Mouse (Mus musculus): ENCODE measurements around the gene Tmem131. TPM values are rescaled to one million over a fixed set of nuclear protein-coding genes. Genes with fewer than 3 reads are reported as not detected.

Gene Tmem131
- polyA plus RNA-seq, 1 experiment from 2014 or later: 21.7 TPM

DNA sequence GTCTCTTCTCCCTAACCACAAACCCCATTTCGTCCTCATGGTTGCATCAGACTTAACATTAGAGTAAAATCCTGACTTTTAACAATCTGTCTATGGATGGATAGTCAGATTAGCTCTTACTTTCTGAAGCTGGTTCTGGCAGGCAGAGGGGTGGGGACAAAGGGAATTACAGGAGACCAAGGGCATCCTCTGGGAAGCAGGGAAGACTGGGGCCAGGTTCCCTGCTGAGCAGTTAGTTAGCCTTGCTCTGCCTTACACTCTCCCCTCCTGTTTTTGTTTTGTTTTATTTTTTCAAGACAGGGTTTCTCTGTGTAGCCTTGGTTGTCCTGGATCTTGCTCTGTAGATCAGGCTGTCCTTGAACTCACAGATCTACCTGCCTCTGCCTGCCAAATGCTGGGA is 173.5 kb downstream of the Tmem131 start:
- H3K9me3 ChIP-seq (ENCODE audit: control insufficient read depth, low read length): no peaks in the 10 kb centered on the region
- ATAC-seq (ENCODE audit: low FRiP score) (no peak), DNase-seq (ENCODE audit: low spot score) (no peak)
- no peak overlapping the region for H3K4me2 ChIP-seq (replicated peaks)
- 93% methylated on average over 1 of the region's 1 CpGs for WGBS
- no peaks in the 10 kb centered on the region for H3K4me1 ChIP-seq (replicated peaks; ENCODE audit: control insufficient read depth, insufficient read depth, low read length)
- H3K4me3 ChIP-seq (replicated peaks; ENCODE audit: low read length): no peak overlapping the region
- no peak overlapping the region for H3K9ac ChIP-seq
- H3K36me3 ChIP-seq (replicated peaks; ENCODE audit: control insufficient read depth, insufficient read depth): no peaks in the 10 kb centered on the region
- peaks cover 13% of the 10 kb centered on the region; the same call in 1 of the 2 replicates for H3K27me3 ChIP-seq (ENCODE audit: control insufficient read depth, insufficient read depth, low read length)
- H3K27ac ChIP-seq: no peak overlapping the region

- no peak overlapping the region for H3K4me3 ChIP-seq (replicated peaks; ENCODE audit: low read length)
- no peak for DNase-seq (ENCODE audit: low spot score)
- no peaks in the 10 kb centered on the region for H3K9me3 ChIP-seq (ENCODE audit: control insufficient read depth, low read length)
- ATAC-seq (ENCODE audit: low FRiP score): no peak
- 81% methylated on average over 5 of the region's 5 CpGs for WGBS
- H3K27me3 ChIP-seq (ENCODE audit: control insufficient read depth, insufficient read depth, low read length): peaks cover 13% of the 10 kb centered on the region; the same call in 1 of the 2 replicates
- H3K4me1 ChIP-seq (replicated peaks; ENCODE audit: control insufficient read depth, insufficient read depth, low read length): no peaks in the 10 kb centered on the region
- no peaks in the 10 kb centered on the region for H3K36me3 ChIP-seq (replicated peaks; ENCODE audit: control insufficient read depth, insufficient read depth)
- no peak overlapping the region for H3K4me2 ChIP-seq (replicated peaks)
- no peak overlapping the region for H3K9ac ChIP-seq
- H3K27ac ChIP-seq: no peak overlapping the region
Measured at GRCm38 (mm10) chr1:36768786-36769185, 174.7 kb downstream of the Tmem131 start.

DNA sequence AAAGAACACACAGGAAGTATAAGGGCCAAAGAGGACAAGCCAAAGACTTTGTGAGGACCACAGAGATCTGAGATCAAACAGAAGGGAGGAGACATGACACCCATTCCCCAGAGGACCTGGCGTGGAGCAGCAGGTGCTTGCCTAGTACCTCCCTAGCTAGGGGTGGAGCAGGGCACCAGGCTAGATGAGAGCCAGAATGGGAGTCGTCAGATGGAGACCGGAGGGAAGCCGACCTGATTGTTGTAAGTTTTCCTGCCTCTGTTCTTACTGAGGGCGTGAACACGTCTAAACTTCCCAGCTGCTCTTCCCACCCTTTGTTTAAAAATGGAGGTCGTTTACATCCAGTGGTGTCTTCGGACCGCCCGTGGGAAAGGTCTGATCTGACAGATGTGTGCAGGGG is 176.1 kb downstream of the Tmem131 start:
- no peak overlapping the region for H3K4me3 ChIP-seq (replicated peaks; ENCODE audit: low read length)
- no peak for ATAC-seq (ENCODE audit: low FRiP score)
- H3K9ac ChIP-seq: no peak overlapping the region
- DNase-seq (ENCODE audit: low spot score): no peak
- H3K4me2 ChIP-seq (replicated peaks): no peak overlapping the region
- no peaks in the 10 kb centered on the region for H3K36me3 ChIP-seq (replicated peaks; ENCODE audit: control insufficient read depth, insufficient read depth)
- H3K4me1 ChIP-seq (replicated peaks; ENCODE audit: control insufficient read depth, insufficient read depth, low read length): no peaks in the 10 kb centered on the region
- H3K9me3 ChIP-seq (ENCODE audit: control insufficient read depth, low read length): no peaks in the 10 kb centered on the region
- 59% methylated on average over 10 of the region's 10 CpGs for WGBS
- no peak overlapping the region for H3K27ac ChIP-seq
- H3K27me3 ChIP-seq (ENCODE audit: control insufficient read depth, insufficient read depth, low read length): peaks cover 13% of the 10 kb centered on the region; the same call in 1 of the 2 replicates

- no peak overlapping the region for H3K4me2 ChIP-seq (replicated peaks)
- H3K4me3 ChIP-seq (replicated peaks; ENCODE audit: low read length): no peak overlapping the region
- no peak for ATAC-seq (ENCODE audit: low FRiP score)
- H3K27ac ChIP-seq: no peak overlapping the region
- H3K9me3 ChIP-seq (ENCODE audit: control insufficient read depth, low read length): no peaks in the 10 kb centered on the region
- no peak overlapping the region for H3K9ac ChIP-seq
- no peaks in the 10 kb centered on the region for H3K4me1 ChIP-seq (replicated peaks; ENCODE audit: control insufficient read depth, insufficient read depth, low read length)
- WGBS: 78% methylated on average over 4 of the region's 4 CpGs
- H3K36me3 ChIP-seq (replicated peaks; ENCODE audit: control insufficient read depth, insufficient read depth): no peaks in the 10 kb centered on the region
- no peak for DNase-seq (ENCODE audit: low spot score)
- peaks cover 12% of the 10 kb centered on the region; the same call in 1 of the 2 replicates for H3K27me3 ChIP-seq (ENCODE audit: control insufficient read depth, insufficient read depth, low read length)
Measured at GRCm38 (mm10) chr1:36766431-36767205, 176.8 kb downstream of the Tmem131 start.

GRCm38 (mm10) chr1:36761568-36761967 is 181.9 kb downstream of the Tmem131 start, which contains the start of gene Zap70:
Gene Zap70 (plus strand): TSS chr1:36761798.
- no peak within 1 kb of the TSS for H3K4me3 ChIP-seq (replicated peaks; ENCODE audit: low read length)
- H3K4me2 ChIP-seq (replicated peaks): no peak within 1 kb of the TSS
- DNase-seq (ENCODE audit: low spot score): no peak
- no peak for ATAC-seq (ENCODE audit: low FRiP score)
- no peak within 1 kb of the TSS for H3K9ac ChIP-seq
- no peaks in the 10 kb centered on the region for H3K36me3 ChIP-seq (replicated peaks; ENCODE audit: control insufficient read depth, insufficient read depth)
- no peaks in the 10 kb centered on the region for H3K4me1 ChIP-seq (replicated peaks; ENCODE audit: control insufficient read depth, insufficient read depth, low read length)
- 89% methylated on average over 11 of the region's 11 CpGs for WGBS
- no peak within 1 kb of the TSS for H3K27ac ChIP-seq
- H3K9me3 ChIP-seq (ENCODE audit: control insufficient read depth, low read length): no peaks in the 10 kb centered on the region
- H3K27me3 ChIP-seq (ENCODE audit: control insufficient read depth, insufficient read depth, low read length): no peaks in the 10 kb centered on the region

DNA sequence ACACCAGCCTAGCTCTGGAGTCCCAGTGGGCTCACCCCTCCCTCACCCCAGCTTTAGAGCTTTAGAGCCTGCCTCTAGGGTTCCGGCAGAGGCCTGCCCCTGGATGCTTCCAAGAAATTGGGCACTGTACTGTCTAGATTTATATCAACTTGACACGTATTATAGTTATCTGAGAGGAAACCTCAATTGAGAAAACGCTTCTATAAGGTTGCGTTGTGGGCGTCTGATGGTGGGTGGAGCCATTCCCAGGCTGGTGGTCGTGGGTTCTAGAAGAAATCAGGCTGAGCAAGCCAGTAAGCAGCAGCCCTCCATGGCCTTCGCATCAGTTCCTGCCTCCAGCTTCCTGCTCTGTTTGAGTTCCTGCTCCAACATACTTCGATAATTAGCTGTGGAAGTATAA is 182.4 kb downstream of the Tmem131 start:
- Histone ChIP-seq H3K36me3 (replicated peaks; ENCODE audit: control insufficient read depth, insufficient read depth) (no peaks in the 10 kb centered on the region), H3K9me3 (ENCODE audit: control insufficient read depth, low read length) (no peaks in the 10 kb centered on the region), H3K4me2 (replicated peaks) (no peak overlapping the region), H3K4me3 (replicated peaks; ENCODE audit: low read length) (no peak overlapping the region), H3K9ac (no peak overlapping the region), H3K27ac (no peak overlapping the region), H3K27me3 (ENCODE audit: control insufficient read depth, insufficient read depth, low read length) (no peaks in the 10 kb centered on the region), H3K4me1 (replicated peaks; ENCODE audit: control insufficient read depth, insufficient read depth, low read length) (no peaks in the 10 kb centered on the region)
- 91% methylated on average over 8 of the region's 8 CpGs for WGBS
- DNase-seq (ENCODE audit: low spot score) (no peak), ATAC-seq (ENCODE audit: low FRiP score) (no peak)

GRCm38 (mm10) chr1:36760401-36760800 is 183.1 kb downstream of the Tmem131 start:
- H3K4me1 ChIP-seq (replicated peaks; ENCODE audit: control insufficient read depth, insufficient read depth, low read length): no peaks in the 10 kb centered on the region
- H3K9me3 ChIP-seq (ENCODE audit: control insufficient read depth, low read length): no peaks in the 10 kb centered on the region
- H3K36me3 ChIP-seq (replicated peaks; ENCODE audit: control insufficient read depth, insufficient read depth): no peaks in the 10 kb centered on the region
- 80% methylated on average over 9 of the region's 9 CpGs for WGBS
- no peak overlapping the region for H3K9ac ChIP-seq
- no peak for ATAC-seq (ENCODE audit: low FRiP score)
- no peak overlapping the region for H3K4me3 ChIP-seq (replicated peaks; ENCODE audit: low read length)
- no peaks in the 10 kb centered on the region for H3K27me3 ChIP-seq (ENCODE audit: control insufficient read depth, insufficient read depth, low read length)
- no peak overlapping the region for H3K27ac ChIP-seq
- DNase-seq (ENCODE audit: low spot score): no peak
- no peak overlapping the region for H3K4me2 ChIP-seq (replicated peaks)

- H3K4me1 ChIP-seq (replicated peaks; ENCODE audit: control insufficient read depth, insufficient read depth, low read length): no peaks in the 10 kb centered on the region
- 86% methylated on average over 18 of the region's 18 CpGs for WGBS
- no peaks in the 10 kb centered on the region for H3K27me3 ChIP-seq (ENCODE audit: control insufficient read depth, insufficient read depth, low read length)
- H3K36me3 ChIP-seq (replicated peaks; ENCODE audit: control insufficient read depth, insufficient read depth): no peaks in the 10 kb centered on the region
- ATAC-seq (ENCODE audit: low FRiP score) (no peak), DNase-seq (ENCODE audit: low spot score) (no peak)
- H3K4me2 ChIP-seq (replicated peaks): no peak overlapping the region
- no peaks in the 10 kb centered on the region for H3K9me3 ChIP-seq (ENCODE audit: control insufficient read depth, low read length)
- no peak overlapping the region for H3K9ac ChIP-seq
- no peak overlapping the region for H3K27ac ChIP-seq
- no peak overlapping the region for H3K4me3 ChIP-seq (replicated peaks; ENCODE audit: low read length)
Measured at GRCm38 (mm10) chr1:36759076-36759475, 184.4 kb downstream of the Tmem131 start.

DNA sequence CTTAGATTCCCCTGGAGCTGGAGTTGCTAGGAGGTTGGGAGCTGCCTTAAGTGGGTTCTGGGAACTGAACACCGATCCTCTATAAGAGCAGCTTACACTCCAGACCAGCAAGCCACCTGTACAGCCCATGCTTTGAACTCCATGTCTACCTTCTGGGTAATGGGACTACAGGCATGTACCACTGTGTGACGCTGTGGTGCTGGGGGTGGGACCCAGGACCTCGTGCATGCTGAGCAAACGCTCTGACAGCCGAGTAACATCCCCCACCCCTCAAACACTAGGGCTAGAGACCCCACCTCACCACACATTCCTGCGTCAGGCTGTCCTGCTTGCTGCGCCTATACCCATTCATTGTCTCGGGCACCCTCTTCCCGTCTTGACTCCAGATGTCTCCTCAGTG is 184.9 kb downstream of the Tmem131 start:
- Histone ChIP-seq H3K27me3 (ENCODE audit: control insufficient read depth, insufficient read depth, low read length) (no peaks in the 10 kb centered on the region), H3K27ac (no peak overlapping the region), H3K4me1 (replicated peaks; ENCODE audit: control insufficient read depth, insufficient read depth, low read length) (no peaks in the 10 kb centered on the region), H3K4me3 (replicated peaks; ENCODE audit: low read length) (no peak overlapping the region), H3K4me2 (replicated peaks) (no peak overlapping the region), H3K9me3 (ENCODE audit: control insufficient read depth, low read length) (no peaks in the 10 kb centered on the region), H3K9ac (no peak overlapping the region), H3K36me3 (replicated peaks; ENCODE audit: control insufficient read depth, insufficient read depth) (no peaks in the 10 kb centered on the region)
- 90% methylated on average over 9 of the region's 9 CpGs for WGBS
- no peak for DNase-seq (ENCODE audit: low spot score)
- ATAC-seq (ENCODE audit: low FRiP score): no peak

Data from hindbrain, embryonic 14.5 days (tissue).